Mouse (Mus musculus) thymus, postnatal 14 days (tissue): ENCODE results near the gene Actn4.

Experiments
- DNase-seq: peaks from one replicate; pipeline ENCODE4 v3.0.0; 2021

Gene Actn4

GRCm38 (mm10) chr7:28949298-28949697 lies 12.8 kb downstream of the Actn4 start:
- DNase-seq = no peak

GRCm38 (mm10) chr7:28948746-28949145 lies 13.4 kb downstream of the Actn4 start:
- no peak for DNase-seq

GRCm38 (mm10) chr7:28946271-28946610 lies 15.9 kb downstream of the Actn4 start:
- no peak for DNase-seq

DNA sequence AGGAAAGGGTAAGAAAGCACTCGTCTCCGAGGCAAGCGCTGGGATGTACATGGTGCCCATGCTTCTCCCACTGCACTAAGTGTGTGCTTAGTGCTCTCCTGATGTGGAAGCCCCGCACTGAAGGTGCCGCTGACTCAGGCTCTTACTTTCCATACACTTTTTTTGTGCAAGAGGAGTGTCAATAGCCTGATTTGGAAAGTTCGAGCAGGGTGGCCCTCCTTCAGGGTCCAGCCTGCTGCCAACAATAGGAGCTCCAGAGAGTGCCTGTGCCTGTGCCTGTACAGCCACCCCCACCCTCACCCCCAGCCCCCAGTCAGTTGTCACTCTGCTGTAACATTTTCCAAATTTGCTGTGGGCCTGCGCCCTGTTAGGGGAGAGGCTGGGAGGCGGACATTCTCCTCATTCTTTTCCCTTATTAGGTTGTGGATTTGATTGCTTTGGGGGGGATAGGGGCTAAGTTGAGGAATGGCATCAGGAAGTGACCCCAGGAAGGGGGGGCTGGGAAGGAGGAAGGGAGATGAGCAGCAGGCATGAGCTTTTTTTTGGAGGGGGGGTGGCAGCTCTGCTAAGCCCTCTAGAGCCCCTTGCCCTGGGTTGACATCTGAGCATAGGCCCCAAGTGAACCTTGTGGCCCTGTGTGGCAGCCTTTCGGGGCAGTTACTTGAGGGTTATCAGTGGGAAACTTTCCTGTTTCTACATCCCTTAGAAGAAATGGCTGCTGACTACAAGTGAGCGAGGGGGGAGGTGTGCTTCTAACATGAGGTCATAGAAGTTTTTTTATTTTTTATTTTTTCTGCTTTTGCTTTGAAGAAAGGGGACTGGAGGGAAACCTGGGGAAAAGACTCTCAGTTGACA lies 16.5 kb downstream of the Actn4 start:
- no peak for DNase-seq

- DNase-seq = peak; percentile 23
Measured at GRCm38 (mm10) chr7:28944756-28945415, 17.3 kb downstream of the Actn4 start.

- DNase-seq = peak; percentile 20
Measured at GRCm38 (mm10) chr7:28943451-28944180, 18.5 kb downstream of the Actn4 start.

DNA sequence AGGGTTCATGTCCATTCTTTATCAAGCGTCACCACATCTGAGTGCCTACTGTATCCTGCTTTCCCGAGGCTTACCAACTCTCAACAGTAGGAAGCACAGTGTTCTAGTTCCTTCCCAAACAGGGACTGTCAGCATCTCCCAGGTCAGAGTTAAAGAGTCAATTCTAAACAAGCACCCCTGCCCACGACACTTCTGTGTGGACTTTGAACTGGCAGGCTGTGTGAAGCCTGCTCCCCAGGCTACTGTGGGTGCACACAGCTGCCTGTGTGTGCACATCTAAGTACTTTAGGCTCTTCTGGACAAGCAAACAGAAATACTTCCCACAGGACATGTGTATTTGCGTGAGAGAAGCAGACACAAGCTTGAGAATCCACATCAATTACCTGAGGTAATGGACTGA lies 20.6 kb downstream of the Actn4 start:
- no peak for DNase-seq

- no peak for DNase-seq
Measured at GRCm38 (mm10) chr7:28941129-28941528, 21.0 kb downstream of the Actn4 start.

- no peak for DNase-seq
Measured at GRCm38 (mm10) chr7:28939418-28940183, 22.5 kb downstream of the Actn4 start.

- no peak for DNase-seq
Measured at GRCm38 (mm10) chr7:28938654-28939053, 23.5 kb downstream of the Actn4 start.

DNA sequence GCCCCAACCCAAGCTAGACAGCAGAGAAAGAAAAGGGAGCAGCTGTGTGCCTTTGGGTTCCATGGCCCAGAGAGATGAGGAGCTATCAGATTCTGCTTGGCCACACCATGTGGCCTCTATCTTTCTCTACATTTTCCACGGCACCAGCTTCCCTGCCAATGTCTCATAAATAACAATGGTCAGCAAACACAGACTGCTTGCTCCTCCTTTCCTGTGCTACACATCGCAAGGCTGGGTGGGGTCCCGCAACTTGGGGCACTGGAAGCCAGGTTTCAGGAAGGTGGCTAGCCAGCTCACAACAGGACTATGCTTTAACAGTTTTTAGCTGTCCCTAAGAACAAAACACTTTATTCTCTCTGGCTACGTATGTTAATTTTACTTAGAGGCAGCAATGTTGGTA lies 25.4 kb downstream of the Actn4 start:
- DNase-seq = no peak

DNA sequence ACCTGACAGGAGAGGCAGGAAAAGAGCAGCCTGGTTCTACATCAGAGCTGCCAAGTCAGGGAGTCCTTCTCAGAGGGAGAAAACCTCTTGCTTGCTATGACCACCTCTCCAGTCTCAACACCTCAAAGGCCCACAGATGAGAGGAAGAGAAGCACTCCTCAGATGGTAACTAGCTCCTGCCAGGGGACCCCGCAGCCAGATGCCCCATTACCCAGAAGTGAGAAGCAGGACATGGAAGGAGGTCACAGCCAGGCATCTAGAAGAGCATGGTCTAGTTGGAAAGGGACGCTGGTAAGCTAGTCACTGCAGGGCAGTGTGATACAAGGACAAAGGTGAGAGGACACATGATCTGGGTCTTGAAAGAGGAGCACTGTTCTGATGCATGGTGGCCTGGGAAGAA lies 28.3 kb downstream of the Actn4 start:
- no peak for DNase-seq

- DNase-seq = peak; percentile 21
Measured at GRCm38 (mm10) chr7:28932421-28933041, 29.6 kb downstream of the Actn4 start.

DNA sequence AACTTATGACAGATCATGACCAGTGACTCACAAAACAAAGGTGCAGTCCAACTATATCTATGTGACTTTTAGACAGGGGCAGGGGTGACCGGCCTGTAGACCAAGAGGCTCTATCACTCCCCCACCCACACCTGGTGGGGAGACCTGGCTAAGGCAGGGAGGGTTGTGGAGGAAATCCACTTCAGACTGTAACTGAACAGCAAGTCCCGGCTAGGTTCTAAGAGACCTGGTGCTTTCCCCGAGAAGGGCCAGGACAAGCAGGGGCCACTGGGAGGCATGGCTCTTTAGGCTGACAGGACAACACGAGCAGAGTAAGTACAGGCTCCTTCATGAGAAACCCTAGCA lies 30.5 kb downstream of the Actn4 start:
- no peak for DNase-seq

DNA sequence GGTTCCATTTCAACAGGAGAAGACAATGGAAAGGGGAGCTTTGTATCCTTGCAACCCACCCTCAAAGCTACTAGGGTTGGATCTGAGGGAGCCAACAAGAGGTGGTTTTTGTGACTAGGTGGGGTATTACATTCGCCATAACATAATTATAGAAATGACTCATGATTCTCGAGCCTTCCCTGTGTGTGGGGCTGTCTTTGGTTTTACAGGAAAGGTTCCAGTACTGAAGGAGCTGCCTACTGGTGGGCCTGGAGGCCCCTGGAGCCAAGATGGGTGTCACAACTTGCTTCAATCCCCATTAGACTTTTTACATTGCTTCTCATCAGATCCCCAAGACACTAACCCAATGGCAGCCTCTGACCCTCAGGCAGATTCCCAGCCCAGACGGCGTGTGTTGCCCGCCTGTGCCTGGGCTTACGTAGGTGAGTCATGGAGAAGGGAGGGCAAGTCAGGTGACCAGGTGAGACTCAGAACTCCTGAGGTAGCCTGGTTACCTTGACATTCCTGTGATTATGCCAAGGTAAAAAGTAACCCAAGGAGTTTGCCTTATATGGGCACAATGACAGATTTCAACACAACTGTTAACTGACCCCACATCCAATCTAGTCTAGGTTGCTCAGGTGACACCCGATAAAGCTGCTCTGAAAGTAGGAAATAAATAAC lies 31.0 kb downstream of the Actn4 start:
- DNase-seq = no peak

DNA sequence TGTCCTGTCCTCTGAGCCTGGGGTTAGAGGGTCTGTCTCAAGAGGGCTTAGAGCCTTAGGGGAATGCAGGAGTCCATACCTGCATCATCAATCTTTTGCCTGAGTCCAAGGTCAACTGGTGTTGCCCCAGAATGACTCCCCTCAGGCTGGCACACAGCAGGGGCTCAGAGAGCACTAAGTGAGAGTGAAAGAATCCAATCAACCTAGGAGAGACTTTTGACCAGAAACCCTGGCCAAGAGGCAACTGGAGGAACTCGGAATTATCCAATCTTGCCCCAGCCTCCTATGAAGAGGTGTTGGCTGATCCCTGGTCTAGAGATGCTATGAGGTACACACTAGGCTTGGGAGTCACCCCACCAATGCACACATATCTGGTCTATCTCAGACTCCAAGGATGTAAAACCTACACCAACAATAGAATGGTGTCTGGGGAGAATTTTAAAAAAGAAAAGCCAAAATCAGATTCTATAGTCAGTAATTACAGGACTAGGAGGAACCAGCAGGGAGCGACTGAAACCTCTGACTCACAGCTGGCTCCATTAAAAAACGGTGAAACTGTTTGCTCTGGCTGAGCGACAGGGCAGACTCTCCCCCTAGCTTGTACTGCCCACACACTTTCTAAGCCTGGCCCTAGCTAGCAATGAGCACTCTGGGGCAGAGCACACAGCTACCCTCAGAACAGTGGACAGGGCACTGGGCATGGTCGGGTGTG lies 31.7 kb downstream of the Actn4 start:
- DNase-seq = no peak

- no peak for DNase-seq
Measured at GRCm38 (mm10) chr7:28929381-28929780, 32.8 kb downstream of the Actn4 start.

GRCm38 (mm10) chr7:28926172-28926571 lies 36.0 kb downstream of the Actn4 start:
- no peak for DNase-seq

DNA sequence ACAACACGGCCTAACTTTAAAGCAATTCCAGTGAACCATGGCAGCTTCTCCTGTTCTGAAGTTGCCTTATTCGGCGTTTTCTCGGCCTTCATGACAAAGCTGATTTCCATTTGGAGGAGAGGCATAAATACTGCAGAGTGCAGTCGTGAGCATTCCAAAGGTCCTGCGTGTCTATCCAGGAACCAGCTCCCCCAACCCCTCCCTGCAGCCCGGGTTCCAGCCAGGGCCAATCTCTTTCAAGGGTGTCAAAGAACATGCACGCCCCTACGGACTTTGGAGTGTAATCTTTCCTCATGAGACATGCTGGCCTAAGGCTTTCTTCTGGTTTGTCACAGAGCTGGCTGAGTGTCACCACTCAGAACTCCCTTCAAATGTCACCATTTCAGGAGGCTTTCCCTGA lies 36.8 kb downstream of the Actn4 start:
- no peak for DNase-seq

GRCm38 (mm10) chr7:28924802-28925201 lies 37.3 kb downstream of the Actn4 start:
- DNase-seq = no peak

DNA sequence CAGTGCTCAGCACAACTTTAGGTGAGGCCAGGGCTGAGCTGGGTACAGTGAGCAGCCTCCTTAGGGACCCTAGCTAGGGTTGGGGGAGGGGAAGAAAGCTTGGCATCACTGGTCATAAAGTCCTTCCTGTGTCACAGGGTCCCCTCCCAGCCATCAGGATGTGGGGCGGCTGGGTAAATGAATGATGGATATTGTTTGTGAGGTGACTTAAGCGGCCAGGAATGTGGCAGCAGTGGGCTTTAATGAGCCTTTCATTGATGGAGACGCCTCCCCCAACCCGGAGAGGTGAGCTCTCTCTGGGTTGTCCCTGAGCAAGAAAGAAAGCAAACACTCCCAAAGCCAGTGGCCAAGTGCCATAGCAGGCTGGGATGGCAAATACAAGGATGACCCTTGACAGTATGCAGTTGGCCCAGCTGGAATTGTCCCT lies 38.3 kb downstream of the Actn4 start:
- DNase-seq = no peak
